Mouse (Mus musculus) MEL (cell line): Measurements from ENCODE around the gene Retnla.
"Not testable (repeated sequence)": the region's sequence is repeated elsewhere in the genome, so short reads cannot be mapped to it uniquely, and the experiment has no call there.

Source experiments
- CTCF ChIP-seq, 3 experiments: IDR thresholded peaks in 2 of 3; conservative IDR thresholded peaks in 1 of 3; 2 replicates each; pipeline ENCODE4 v1.5.1; 2011 to 2012; ENCODE audit warnings: low read length in 3 of 3, low read depth in 2 of 3, mild to moderate bottlenecking in 2 of 3, improper control_type of control experiment in 1 of 3, inconsistent platforms in 1 of 3, mixed read lengths in 1 of 3, moderate library complexity in 1 of 3; ENCODE audit not compliant: control insufficient read depth in 1 of 3, insufficient read depth in 1 of 3, poor library complexity in 1 of 3, severe bottlenecking in 1 of 3
- EP300 ChIP-seq, 2 experiments: IDR thresholded peaks; 2 replicates each; pipeline ENCODE4 v1.6.1; 2011; ENCODE audit warnings: improper control_type of control experiment in 2 of 2, low read length in 2 of 2, low read depth in 1 of 2, mild to moderate bottlenecking in 1 of 2
- GATA1 ChIP-seq: IDR thresholded peaks from 2 replicates; pipeline ENCODE4 v1.6.1; 2011; ENCODE audit warnings: low read depth, low read length, improper control_type of control experiment
- ZMIZ1 ChIP-seq: IDR thresholded peaks from 2 replicates; pipeline ENCODE4 v1.6.1; 2012; ENCODE audit warnings: low read depth, mild to moderate bottlenecking, inconsistent platforms, low read length, improper control_type of control experiment, moderate library complexity

GRCm38 (mm10) chr16:48865004-48865403 lies 22.7 kb downstream of the Retnla start:
- TF ChIP-seq ZMIZ1; CTCF (IDR thresholded peaks at IDR 0.05 in 2 of 3, conservative IDR thresholded peaks at IDR 0.05 in 1 of 3; ENCODE audit: control insufficient read depth in 1 of 3, insufficient read depth in 1 of 3, low read depth in 2 of 3, low read length in 3 of 3, poor library complexity in 1 of 3, severe bottlenecking in 1 of 3): not testable (repeated sequence)
- TF ChIP-seq EP300 (IDR thresholded peaks at IDR 0.05; ENCODE audit: low read depth in 1 of 2, low read length in 2 of 2), result peak in 1 of 2 experiments; percentile 66; a peak in 2 of 4 replicates
- peak; percentile 43; the same call in 1 of the 2 replicates for TF ChIP-seq GATA1
